Mouse (Mus musculus) MN1 (cell line): ENCODE data around the gene Ntn1.

Experiments
- DNase-seq: peaks from one replicate; pipeline ENCODE4 v3.0.0-alpha.2; 2016; ENCODE audit warnings: low spot score

Ntn1 gene

DNA sequence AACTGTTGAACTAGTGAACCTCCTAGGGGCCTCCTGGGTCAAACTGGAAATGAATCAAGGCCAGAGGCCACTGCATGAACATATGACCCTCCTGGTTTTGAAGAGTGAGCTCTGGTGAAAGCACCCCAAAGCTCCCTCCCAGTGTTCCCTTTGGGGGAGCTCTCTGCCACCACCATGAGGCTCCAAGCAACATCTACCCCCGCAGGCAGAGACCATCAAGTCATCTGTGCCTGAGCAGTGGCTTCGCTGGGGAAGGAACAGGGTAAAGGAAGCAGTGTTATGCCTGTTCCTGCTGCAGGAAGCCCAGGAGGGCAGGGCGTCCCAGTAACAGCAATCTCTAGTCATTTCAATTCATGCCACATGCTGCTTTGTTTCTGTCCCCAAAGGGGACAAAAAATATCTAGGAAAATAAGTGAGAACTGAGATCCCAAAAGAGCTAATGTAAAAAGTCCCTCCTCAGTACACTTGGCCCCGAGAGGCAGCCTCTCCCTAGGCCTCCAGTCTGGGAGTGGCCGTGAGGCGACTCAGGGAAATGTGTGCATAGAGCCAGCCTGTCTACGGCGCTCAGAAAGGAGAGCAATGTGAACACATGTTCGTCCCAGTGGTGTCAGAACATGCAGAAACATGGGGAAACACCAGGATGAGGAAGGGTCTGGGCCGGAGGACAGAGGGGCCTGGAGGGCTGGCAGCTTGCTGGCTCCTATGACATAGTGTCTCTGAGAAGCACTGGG is 139.3 kb downstream of the Ntn1 start:
- no peak for DNase-seq

- DNase-seq, result no peak
Measured at GRCm38 (mm10) chr11:68260399-68260798, 140.2 kb downstream of the Ntn1 start.

GRCm38 (mm10) chr11:68258498-68258897 is 142.1 kb downstream of the Ntn1 start:
- no peak for DNase-seq

GRCm38 (mm10) chr11:68253531-68253930 is 147.1 kb downstream of the Ntn1 start:
- DNase-seq, result no peak

GRCm38 (mm10) chr11:68250106-68250505 is 150.5 kb downstream of the Ntn1 start:
- no peak for DNase-seq

DNA sequence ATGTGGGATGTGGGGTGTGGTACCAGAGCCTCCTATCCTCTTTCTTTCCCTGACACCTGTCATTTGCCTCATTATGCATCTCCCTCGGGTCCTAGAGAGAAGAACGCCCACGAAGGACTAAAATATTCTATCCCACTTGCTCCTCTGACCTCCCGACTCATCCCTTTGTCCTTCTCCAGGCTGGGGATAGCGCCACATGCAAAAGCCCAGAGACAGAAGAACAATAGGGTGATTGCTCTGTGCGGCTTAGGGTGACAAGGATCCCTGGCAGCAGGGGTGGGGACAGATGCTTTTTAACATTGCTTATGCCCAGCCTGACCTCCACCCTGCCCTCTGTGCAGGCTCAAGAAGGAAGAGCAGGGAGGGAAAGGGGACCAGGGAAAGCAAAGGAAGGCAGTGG is 152.7 kb downstream of the Ntn1 start:
- no peak for DNase-seq

GRCm38 (mm10) chr11:68244992-68245261 is 155.7 kb downstream of the Ntn1 start:
- no peak for DNase-seq

DNA sequence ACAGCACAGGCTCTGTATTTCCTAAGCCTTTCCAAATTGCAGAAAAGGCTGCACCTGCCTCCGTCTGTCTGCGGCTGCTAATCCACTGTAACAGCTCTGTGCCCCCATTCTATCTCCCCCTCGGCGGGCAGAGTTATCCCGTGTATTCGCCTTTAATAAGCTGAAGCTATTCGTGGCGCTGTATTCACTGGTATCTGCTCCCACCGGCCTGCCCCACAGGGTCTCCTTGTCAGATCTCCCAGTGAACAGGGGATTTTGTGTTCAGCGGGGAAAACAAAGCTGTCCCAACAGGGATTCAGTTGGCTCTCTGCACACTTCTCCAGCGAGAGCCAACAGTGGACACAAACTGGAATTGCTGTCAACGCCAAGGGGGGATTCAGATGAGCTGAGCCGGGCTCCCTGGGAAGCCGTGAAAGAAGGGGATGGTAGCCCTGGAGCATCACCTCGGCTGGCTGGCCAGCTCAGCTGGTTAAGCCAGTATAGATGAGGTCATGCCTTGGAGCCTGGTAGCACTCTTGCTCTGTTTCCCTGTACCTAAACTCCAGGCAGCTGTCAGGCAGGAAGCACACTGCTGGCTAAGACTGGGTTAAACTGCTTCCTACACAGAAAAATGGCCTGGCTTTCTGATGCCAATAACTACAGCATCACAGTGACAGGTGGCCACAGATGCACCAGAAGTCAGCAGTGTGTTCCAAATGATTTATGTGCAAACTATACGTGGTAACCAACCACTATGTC is 156.2 kb downstream of the Ntn1 start:
- DNase-seq, result no peak

DNA sequence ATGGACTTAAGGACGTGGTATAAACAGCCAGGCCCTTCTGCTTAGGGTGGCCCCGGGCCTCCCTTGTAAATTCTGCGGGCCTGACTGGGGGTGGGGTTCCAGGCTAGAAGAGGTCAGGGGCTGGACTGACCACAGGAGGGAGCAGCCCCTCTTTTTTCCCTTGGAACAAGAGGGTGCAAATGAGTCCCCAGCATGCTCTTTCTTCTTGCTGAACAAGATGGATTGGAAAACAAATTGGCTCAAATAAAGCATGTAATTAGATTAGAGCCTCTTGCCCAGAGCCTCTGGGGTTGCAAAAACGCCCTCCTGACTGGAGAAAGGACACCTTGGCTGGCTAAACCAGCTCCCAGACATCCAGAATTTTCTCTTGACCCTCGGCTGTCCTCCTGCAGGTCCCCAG is 160.9 kb downstream of the Ntn1 start:
- DNase-seq, result peak; percentile 38

DNA sequence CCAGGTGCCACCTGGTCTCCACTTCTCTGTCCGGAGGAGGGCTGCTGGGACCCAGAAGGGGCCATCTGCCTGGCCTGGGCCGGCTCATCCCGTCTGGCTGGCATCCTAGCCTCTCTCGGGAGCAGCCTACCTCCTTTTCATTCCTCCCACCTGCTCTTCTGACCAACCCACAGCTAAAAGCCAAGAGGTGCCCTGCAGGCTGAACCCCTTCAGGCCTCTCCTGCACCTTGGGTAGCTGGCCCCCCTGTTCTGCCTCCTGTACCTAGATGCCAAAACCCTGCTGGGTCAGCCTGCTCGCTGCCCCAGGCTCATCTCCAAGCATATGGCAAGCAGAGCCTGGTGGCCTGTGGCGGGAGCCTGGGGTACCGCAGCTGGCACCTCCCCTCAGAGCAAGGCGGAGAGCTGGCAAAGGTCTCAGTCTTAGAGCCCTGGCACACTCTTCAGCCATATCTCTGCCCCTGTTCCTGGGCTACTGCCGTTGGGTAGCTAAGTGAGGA is 167.1 kb downstream of the Ntn1 start:
- peak; percentile 32 for DNase-seq

GRCm38 (mm10) chr11:68231558-68231957 is 169.1 kb downstream of the Ntn1 start:
- no peak for DNase-seq

- DNase-seq, result peak; percentile 29
Measured at GRCm38 (mm10) chr11:68228941-68229665, 171.5 kb downstream of the Ntn1 start.

DNA sequence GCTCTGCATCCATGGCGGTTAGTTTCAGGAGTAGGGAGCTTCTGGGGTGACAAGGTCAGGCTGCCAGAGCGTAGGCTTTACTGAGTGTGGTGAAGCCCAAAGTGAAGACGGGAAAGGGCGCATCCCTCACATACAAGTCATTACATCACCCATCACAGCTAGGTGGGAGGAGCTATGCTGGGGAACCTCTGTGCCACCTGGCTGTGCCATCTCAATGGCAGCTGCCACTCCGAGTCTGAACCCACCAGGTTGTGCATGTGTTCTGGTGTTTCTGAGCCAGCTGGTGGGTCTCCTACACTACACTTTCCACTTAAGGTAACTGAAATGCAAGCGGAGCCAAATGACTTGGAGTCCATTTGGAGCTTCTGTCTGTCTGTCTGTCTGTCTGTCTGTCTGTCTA is 172.8 kb downstream of the Ntn1 start:
- no peak for DNase-seq

DNA sequence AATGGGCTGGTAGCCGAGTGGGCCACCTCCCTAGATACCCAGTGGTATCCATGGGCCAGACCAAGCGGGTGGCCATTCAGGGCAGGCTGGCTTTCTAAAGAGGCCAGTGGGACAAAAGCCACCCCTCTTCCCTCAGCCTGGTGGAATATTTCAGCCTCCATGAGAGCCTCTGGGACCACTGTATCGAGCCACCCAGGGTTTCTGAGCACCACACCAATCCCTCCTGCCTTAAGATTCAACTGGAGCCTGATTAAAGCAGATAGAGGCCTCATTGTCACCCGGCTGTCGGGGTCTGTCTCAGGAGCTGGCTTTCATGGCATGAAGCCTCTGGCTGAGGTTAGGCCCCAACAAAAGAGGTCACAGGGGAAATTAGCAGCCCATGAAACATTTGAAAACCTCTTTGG is 174.0 kb downstream of the Ntn1 start:
- DNase-seq, result no peak

- DNase-seq, result no peak
Measured at GRCm38 (mm10) chr11:68223143-68223542, 177.5 kb downstream of the Ntn1 start.

DNA sequence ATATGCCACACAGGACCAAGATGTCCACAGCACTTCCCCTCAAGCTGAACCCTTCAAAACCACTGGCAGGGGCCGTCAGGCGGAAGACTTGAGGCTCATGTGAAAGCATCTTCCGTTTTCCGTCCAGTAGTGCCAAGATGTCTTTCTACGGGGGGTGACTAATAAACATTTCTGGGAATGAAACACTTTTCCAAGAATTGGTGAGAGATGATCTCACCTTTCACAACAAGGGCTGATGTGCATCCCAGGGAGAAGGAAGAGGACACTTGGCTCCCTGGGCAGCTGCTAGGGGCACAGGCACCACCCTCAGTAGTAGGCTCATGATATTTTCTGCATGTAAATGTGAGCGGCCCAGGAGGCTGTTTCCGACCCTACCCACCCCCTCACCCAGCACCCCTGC is 178.4 kb downstream of the Ntn1 start:
- no peak for DNase-seq

DNA sequence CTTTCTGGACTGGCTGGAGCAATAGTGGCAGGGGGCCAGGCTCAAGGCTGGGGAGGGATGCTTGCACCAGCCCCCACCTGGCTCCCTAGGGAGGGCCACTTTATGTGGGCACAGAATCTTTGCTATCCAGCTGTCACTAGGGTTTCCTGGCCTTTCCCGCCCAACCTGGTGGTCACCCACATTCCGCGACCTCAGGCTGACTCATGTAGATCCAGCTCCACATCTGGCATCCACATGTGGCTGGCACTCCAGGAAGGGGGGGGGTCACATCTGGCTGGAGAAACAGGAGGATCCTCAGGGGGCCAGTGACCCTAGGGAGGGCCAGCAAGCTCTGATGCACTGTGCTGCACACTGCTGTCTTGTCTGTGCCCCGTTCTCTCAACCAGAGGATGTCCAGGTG is 179.9 kb downstream of the Ntn1 start:
- DNase-seq, result peak; percentile 32

DNA sequence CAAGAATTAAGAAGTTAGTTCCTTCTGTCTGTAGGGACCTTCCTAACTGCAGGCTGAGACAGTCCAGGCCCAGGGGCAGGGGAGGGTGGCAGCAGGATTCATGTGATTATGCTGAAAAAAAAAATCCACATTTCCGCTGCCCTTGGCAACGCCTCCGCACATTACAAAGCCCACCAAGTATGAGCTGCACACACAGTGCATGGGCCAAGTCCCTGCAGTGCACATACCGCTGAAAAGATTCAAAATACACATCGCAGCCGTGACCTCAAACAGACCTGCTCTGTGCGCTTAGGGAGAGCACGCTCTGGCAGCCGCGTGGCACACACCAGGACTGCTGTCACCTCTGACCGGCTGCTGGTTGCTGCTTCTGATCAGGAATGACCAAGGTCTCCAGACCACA is 184.6 kb downstream of the Ntn1 start:
- DNase-seq, result peak; percentile 87

- peak; percentile 63 for DNase-seq
Measured at GRCm38 (mm10) chr11:68215206-68215912, 185.3 kb downstream of the Ntn1 start.

GRCm38 (mm10) chr11:68214496-68215205 is 186.0 kb downstream of the Ntn1 start:
- no peak for DNase-seq

- peak; percentile 61 for DNase-seq
Measured at GRCm38 (mm10) chr11:68213896-68214295, 186.7 kb downstream of the Ntn1 start.
